Mouse (Mus musculus) intestine, embryonic 14.5 days (tissue): ENCODE results near the gene Atp13a1. TPM values are rescaled to one million over a fixed set of nuclear protein-coding genes. Genes with fewer than 3 reads are reported as not detected.

Experiments
- ATAC-seq: fragments of 200-750 bp; cut with Nextera tagmentation; replicated peaks from 2 replicates; pipeline ENCODE4 v1.8.0; 2017; ENCODE audit warnings: low read depth, moderate number of reproducible peaks, moderate TSS enrichment, moderate library complexity; ENCODE audit not compliant: low FRiP score, low TSS enrichment
- DNase-seq: peaks from one replicate; pipeline ENCODE4 v3.0.0-alpha.2; 2018; ENCODE audit warnings: low spot score
- H3K27ac ChIP-seq: fragments of 300-500 bp; sonication (generic); 2 replicates; pipeline ENCODE4 v1.5.1; 2014; ENCODE audit warnings: low read depth, mild to moderate bottlenecking, control low read depth
- H3K27me3 ChIP-seq: fragments of 300-500 bp; sonication (generic); replicated peaks from 2 replicates; pipeline ENCODE4 v1.6.1; 2014; ENCODE audit warnings: low read length, control low read depth; ENCODE audit not compliant: control insufficient read depth, insufficient read depth
- H3K36me3 ChIP-seq: fragments of 300-500 bp; sonication (generic); 2 replicates; pipeline ENCODE4 v1.6.1; 2014; ENCODE audit warnings: low read length, control low read depth; ENCODE audit not compliant: control insufficient read depth, insufficient read depth
- H3K4me1 ChIP-seq: fragments of 300-500 bp; sonication (generic); replicated peaks from 2 replicates; pipeline ENCODE4 v1.6.1; 2014; ENCODE audit warnings: low read length, control low read depth, mixed read lengths; ENCODE audit not compliant: control insufficient read depth, insufficient read depth
- H3K4me2 ChIP-seq: fragments of 300-500 bp; sonication (generic); 2 replicates; pipeline ENCODE4 v1.6.1; 2014; ENCODE audit warnings: low read length
- H3K4me3 ChIP-seq: fragments of 300-500 bp; sonication (generic); 2 replicates; pipeline ENCODE4 v1.5.1; 2014; ENCODE audit warnings: low read depth, low read length, control low read depth, mixed read lengths
- H3K9ac ChIP-seq: fragments of 300-500 bp; sonication (generic); 2 replicates; pipeline ENCODE4 v1.6.1; 2014; ENCODE audit warnings: mild to moderate bottlenecking, low read length
- H3K9me3 ChIP-seq: fragments of 300-500 bp; sonication (generic); 2 replicates; pipeline ENCODE4 v1.6.1; 2016; ENCODE audit warnings: low read length, control low read depth; ENCODE audit not compliant: control insufficient read depth
- WGBS: fragments of 180-500 bp; shearing (Covaris S2); extraction: QIAGEN DNeasy Blood & Tissue Kit; methylation state at CpG from one replicate; pipeline ENCODE4 v1.1.7; 2014; 5-methylcytosine and 5-hydroxymethylcytosine counted together
- polyA plus RNA-seq: library from polyadenylated mRNA; unstranded; fragments of >200 nt; fragmentation: Nextera tagmentation; extraction: Ambion mirVana; gene quantifications from 2 replicates; pipeline ENCODE4 v1.2.1, GENCODE M21; 2014

Atp13a1 gene
- polyA plus RNA-seq, 1 experiment from 2014 or later = 55.9 TPM

DNA sequence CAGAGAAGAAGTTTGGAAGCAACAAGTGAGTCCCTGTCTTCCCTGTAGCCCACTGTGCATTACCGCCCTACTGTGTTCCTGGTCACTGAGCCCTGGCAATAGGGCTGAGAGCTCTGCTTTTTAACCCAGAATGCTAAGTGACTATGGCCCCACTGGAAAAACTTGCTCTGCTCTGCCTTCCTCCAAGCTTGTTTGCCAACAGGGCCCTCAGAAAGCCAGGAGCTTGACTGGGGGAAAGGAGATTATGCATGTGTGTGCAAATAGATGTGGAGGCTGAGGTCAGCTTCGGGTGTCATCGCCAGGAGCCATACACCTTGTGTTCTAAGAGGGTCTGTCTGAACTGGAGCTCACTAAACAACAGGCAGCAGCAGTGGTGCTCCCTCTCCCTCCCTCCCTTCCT lies 3.1 kb downstream of the Atp13a1 start:
- peaks cover 12% of the 10 kb centered on the region for H3K4me1 ChIP-seq
- no peak overlapping the region for H3K4me2 ChIP-seq
- no peak overlapping the region for H3K9ac ChIP-seq
- peaks cover 61% of the 10 kb centered on the region for H3K36me3 ChIP-seq
- no peak overlapping the region for H3K4me3 ChIP-seq
- DNase-seq = no peak
- no peaks in the 10 kb centered on the region for H3K27me3 ChIP-seq
- ATAC-seq = no peak
- no peak overlapping the region for H3K27ac ChIP-seq
- H3K9me3 ChIP-seq = no peaks in the 10 kb centered on the region
- WGBS = 92% methylated on average over 3 of the region's 3 CpGs

DNA sequence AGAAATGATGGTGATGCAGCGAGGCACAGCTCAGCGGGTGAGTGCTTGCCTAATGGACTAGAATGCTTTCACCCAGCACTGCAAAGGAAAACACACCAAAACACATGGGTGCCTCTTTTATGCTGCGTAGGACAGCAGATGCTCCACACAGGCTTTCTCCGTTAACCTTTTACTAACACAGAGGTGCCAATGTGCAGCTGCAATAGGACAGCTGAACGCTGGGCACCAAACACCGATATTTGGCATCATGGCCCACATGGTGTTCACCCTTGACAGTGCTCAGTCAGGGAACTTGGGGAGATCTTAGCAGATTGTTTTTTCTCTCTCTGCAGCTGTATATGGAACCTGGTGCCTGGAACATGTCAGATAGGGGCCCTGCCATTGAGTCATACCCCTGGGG lies 3.9 kb downstream of the Atp13a1 start:
- no peak overlapping the region for H3K27ac ChIP-seq
- ATAC-seq = no peak
- 96% methylated on average over 6 of the region's 6 CpGs for WGBS
- H3K27me3 ChIP-seq = no peaks in the 10 kb centered on the region
- no peak overlapping the region for H3K4me2 ChIP-seq
- H3K9me3 ChIP-seq = no peaks in the 10 kb centered on the region
- H3K9ac ChIP-seq = no peak overlapping the region
- peaks cover 69% of the 10 kb centered on the region for H3K36me3 ChIP-seq
- DNase-seq = no peak
- H3K4me1 ChIP-seq = peaks cover 12% of the 10 kb centered on the region
- H3K4me3 ChIP-seq = no peak overlapping the region

DNA sequence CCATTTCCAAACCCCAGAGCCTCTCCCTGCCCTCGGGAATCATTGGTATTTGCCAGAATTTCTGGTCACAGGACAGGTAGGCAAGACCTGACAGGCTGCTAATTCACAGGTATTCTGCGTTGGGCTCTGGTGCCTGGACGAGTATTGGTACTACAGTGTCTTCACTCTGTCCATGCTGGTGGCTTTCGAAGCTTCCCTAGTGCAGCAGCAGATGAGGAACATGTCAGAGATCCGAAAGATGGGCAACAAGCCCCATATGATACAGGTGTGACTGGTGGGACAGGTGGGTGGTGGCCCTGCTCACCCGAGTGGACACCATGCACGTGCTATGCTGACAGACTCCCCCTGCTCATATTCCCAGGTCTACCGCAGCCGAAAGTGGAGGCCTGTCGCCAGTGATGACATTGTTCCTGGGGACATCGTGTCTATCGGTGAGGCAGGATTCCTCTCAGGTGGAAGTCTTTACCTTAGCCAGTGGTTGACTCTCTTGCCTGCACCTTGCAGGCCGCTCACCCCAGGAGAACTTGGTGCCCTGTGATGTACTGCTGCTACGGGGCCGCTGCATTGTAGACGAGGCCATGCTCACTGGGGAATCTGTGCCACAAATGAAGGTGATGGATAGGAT lies 5.9 kb downstream of the Atp13a1 start:
- no peak overlapping the region for H3K4me3 ChIP-seq
- H3K4me1 ChIP-seq = peaks cover 11% of the 10 kb centered on the region
- WGBS = 94% methylated on average over 16 of the region's 16 CpGs
- H3K9ac ChIP-seq = no peak overlapping the region
- H3K27ac ChIP-seq = no peak overlapping the region
- H3K36me3 ChIP-seq = peaks cover 88% of the 10 kb centered on the region
- no peaks in the 10 kb centered on the region for H3K9me3 ChIP-seq
- DNase-seq = no peak
- H3K4me2 ChIP-seq = no peak overlapping the region
- no peaks in the 10 kb centered on the region for H3K27me3 ChIP-seq
- ATAC-seq = no peak

DNA sequence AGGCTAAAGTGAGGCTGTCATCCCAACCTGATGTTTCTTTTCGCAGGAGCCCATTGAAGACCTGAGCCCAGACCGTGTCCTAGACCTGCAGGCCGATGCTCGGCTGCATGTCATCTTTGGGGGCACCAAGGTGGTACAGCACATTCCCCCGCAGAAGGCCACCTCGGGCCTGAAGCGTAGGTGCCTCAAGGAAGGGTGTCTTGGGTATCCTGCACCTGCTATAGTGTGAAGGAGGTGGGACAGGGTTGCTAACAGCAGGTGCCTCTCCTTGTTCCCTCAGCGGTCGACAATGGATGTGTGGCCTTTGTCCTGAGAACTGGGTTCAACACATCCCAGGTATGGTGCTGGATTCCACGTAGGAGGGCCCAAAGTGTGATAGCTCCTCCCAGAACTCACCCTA lies 6.7 kb downstream of the Atp13a1 start:
- H3K4me1 ChIP-seq = peaks cover 3% of the 10 kb centered on the region; the same call in 1 of the 2 replicates
- 91% methylated on average over 10 of the region's 10 CpGs for WGBS
- no peaks in the 10 kb centered on the region for H3K27me3 ChIP-seq
- peaks cover 96% of the 10 kb centered on the region for H3K36me3 ChIP-seq
- no peak overlapping the region for H3K27ac ChIP-seq
- no peak overlapping the region for H3K4me3 ChIP-seq
- no peak overlapping the region for H3K9ac ChIP-seq
- DNase-seq (no peak), ATAC-seq (no peak)
- no peak overlapping the region for H3K4me2 ChIP-seq
- H3K9me3 ChIP-seq = no peaks in the 10 kb centered on the region

DNA sequence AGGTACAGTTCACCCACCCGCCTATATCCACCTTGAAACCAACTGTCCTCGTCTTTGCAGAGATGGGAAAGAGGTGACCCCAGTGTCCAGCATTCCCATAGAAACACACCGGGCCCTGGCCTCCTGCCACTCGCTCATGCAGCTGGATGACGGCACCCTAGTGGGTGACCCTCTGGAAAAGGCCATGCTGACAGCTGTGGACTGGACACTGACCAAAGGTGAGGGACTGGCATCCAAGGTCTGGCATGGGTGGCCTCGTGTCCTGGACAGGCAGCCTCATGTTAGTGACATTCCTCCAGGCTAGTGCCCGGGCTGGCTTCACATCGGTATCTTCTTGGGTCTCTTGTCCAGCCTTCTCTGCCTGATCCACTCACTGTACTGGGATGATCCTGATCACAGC lies 8.3 kb downstream of the Atp13a1 start:
- H3K36me3 ChIP-seq = peaks cover 98% of the 10 kb centered on the region
- no peaks in the 10 kb centered on the region for H3K27me3 ChIP-seq
- ATAC-seq (no peak), DNase-seq (no peak)
- no peak overlapping the region for H3K9ac ChIP-seq
- no peak overlapping the region for H3K27ac ChIP-seq
- 94% methylated on average over 8 of the region's 8 CpGs for WGBS
- H3K4me1 ChIP-seq = no peaks in the 10 kb centered on the region
- H3K4me3 ChIP-seq = no peak overlapping the region
- H3K9me3 ChIP-seq = no peaks in the 10 kb centered on the region
- no peak overlapping the region for H3K4me2 ChIP-seq

DNA sequence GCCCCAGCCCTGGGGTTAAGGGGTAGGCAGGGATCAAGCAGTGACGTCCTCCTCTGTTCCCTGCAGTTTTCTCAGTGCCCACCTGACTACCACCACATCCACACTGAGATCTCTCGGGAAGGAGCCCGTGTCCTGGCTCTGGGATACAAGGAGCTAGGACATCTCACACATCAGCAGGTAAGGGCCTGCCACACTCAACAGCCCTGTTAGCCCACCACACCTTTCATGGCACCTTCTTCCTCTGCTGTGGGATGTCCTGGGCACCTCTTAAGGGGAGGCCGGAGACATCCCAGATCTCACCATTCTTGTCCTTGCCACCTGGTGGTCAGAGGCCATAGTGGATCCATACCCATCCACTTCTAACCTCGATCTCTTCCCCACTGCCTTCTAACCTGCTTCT lies 9.0 kb downstream of the Atp13a1 start:
- no peak for DNase-seq
- Histone ChIP-seq H3K9me3 (no peaks in the 10 kb centered on the region), H3K27ac (no peak overlapping the region), H3K4me3 (no peak overlapping the region), H3K9ac (no peak overlapping the region), H3K4me1 (no peaks in the 10 kb centered on the region), H3K27me3 (no peaks in the 10 kb centered on the region), H3K4me2 (no peak overlapping the region), H3K36me3 (peaks cover 98% of the 10 kb centered on the region)
- WGBS = 92% methylated on average over 5 of the region's 5 CpGs
- no peak for ATAC-seq

DNA sequence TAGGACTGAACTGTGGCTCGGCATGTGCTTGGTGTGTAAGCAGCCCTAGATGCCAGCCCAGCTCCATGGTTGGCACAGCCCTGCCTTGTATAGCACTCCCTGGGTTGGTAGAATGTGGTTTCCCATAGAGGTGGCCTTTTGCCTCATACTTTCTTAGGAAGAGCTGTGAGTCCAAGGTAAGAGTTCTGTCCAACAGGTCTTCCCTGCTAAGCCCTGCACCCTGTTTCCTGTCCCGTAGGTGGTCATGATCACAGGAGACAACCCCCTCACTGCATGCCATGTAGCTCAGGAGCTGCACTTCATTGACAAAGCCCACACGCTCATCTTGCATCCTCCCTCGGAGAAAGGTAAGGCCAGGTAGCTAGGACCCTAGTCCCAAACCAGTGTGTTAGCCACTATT lies 10.8 kb downstream of the Atp13a1 start:
- H3K9ac ChIP-seq = no peak overlapping the region
- H3K27me3 ChIP-seq = no peaks in the 10 kb centered on the region
- ATAC-seq (no peak), DNase-seq (no peak)
- no peak overlapping the region for H3K4me2 ChIP-seq
- peaks cover 98% of the 10 kb centered on the region for H3K36me3 ChIP-seq
- WGBS = 96% methylated on average over 4 of the region's 4 CpGs
- no peaks in the 10 kb centered on the region for H3K4me1 ChIP-seq
- no peak overlapping the region for H3K4me3 ChIP-seq
- no peak overlapping the region for H3K27ac ChIP-seq
- H3K9me3 ChIP-seq = no peaks in the 10 kb centered on the region

DNA sequence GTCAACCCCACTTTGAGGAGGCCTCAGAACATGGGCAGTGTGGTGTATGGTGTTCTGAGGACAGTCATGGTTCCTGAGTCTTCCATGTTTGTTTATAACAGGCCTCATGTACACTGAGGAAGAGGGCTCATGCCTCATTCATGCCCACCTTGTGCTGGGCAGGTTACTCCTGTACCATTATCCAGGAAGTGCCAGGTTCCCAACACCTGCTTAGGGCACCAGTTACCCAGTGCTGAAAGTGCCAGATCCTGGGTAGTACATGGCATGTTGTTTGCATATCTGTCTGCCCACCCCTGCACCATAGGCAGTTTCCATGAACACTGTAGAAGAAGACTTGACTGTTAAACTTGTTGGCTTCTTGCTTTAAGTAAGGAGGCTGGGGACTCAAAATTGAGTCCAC lies 11.3 kb downstream of the Atp13a1 start:
- no peaks in the 10 kb centered on the region for H3K4me1 ChIP-seq
- no peak overlapping the region for H3K4me3 ChIP-seq
- no peak overlapping the region for H3K27ac ChIP-seq
- ATAC-seq = no peak
- no peak overlapping the region for H3K9ac ChIP-seq
- no peaks in the 10 kb centered on the region for H3K27me3 ChIP-seq
- no peaks in the 10 kb centered on the region for H3K9me3 ChIP-seq
- peaks cover 98% of the 10 kb centered on the region for H3K36me3 ChIP-seq
- no peak for DNase-seq
- H3K4me2 ChIP-seq = no peak overlapping the region

DNA sequence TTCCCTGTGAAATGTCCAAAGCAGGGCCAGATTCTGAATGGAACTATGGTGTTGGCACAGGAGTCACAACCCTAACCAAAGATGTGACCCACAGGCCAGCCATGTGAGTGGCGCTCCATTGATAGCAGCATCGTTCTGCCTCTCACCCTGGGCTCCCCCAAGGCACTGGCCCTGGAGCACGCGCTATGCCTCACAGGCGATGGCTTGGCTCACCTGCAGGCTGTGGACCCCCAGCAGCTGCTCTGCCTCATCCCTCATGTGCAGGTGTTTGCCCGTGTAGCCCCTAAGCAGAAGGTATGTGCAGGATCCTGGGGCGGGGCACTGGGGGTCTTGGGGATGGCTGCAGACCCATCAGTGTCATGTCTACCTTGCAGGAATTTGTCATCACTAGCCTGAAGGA lies 12.4 kb downstream of the Atp13a1 start:
- Histone ChIP-seq H3K27me3 (no peaks in the 10 kb centered on the region), H3K4me2 (no peak overlapping the region), H3K9ac (no peak overlapping the region), H3K4me1 (peaks cover 2% of the 10 kb centered on the region; the same call in 1 of the 2 replicates), H3K27ac (no peak overlapping the region), H3K4me3 (no peak overlapping the region), H3K9me3 (no peaks in the 10 kb centered on the region), H3K36me3 (peaks cover 94% of the 10 kb centered on the region)
- WGBS = 91% methylated on average over 7 of the region's 7 CpGs
- ATAC-seq (no peak), DNase-seq (no peak)
